Mouse (Mus musculus) heart, embryonic 16.5 days (tissue): ENCODE results near the gene P2rx6. TPM values are rescaled to one million over a fixed set of nuclear protein-coding genes. Genes with fewer than 3 reads are reported as not detected.

Experiments used
- ATAC-seq: fragments of 200-750 bp; cut with Nextera tagmentation; replicated peaks from 2 replicates; pipeline ENCODE4 v1.8.0; 2017; ENCODE audit warnings: moderate number of reproducible peaks; ENCODE audit not compliant: insufficient read depth, low FRiP score; ENCODE audit errors: extremely low read depth
- H3K27ac ChIP-seq: fragments of 300-500 bp; sonication (generic); 2 replicates; pipeline ENCODE4 v1.5.1; 2014; ENCODE audit warnings: mild to moderate bottlenecking, low read length, control low read depth, moderate library complexity
- H3K27me3 ChIP-seq: fragments of 300-500 bp; sonication (generic); 2 replicates; pipeline ENCODE4 v1.6.1; 2014; ENCODE audit warnings: low read length, mixed read lengths; ENCODE audit not compliant: control insufficient read depth, insufficient read depth
- H3K36me3 ChIP-seq: fragments of 300-500 bp; sonication (generic); 2 replicates; pipeline ENCODE4 v1.6.1; 2014; ENCODE audit not compliant: control insufficient read depth, insufficient read depth
- H3K4me1 ChIP-seq: fragments of 300-500 bp; sonication (generic); 2 replicates; pipeline ENCODE4 v1.6.1; 2014; ENCODE audit warnings: low read length, mixed read lengths; ENCODE audit not compliant: control insufficient read depth, insufficient read depth
- H3K4me2 ChIP-seq: fragments of 300-500 bp; sonication (generic); 2 replicates; pipeline ENCODE4 v1.6.1; 2014; ENCODE audit warnings: low read depth, mild to moderate bottlenecking, control low read depth, low read length
- H3K4me3 ChIP-seq: fragments of 300-500 bp; sonication (generic); 2 replicates; pipeline ENCODE4 v1.5.1; 2014; ENCODE audit warnings: mild to moderate bottlenecking, control low read depth, low read length
- H3K9ac ChIP-seq: fragments of 300-500 bp; sonication (generic); 2 replicates; pipeline ENCODE4 v1.6.1; 2014; ENCODE audit warnings: low read length, control low read depth
- H3K9me3 ChIP-seq: fragments of 300-500 bp; sonication (generic); replicated peaks from 2 replicates; pipeline ENCODE4 v1.6.1; 2016; ENCODE audit warnings: low read length; ENCODE audit not compliant: control insufficient read depth
- WGBS: fragments of 180-500 bp; shearing (Covaris S2); extraction: QIAGEN DNeasy Blood & Tissue Kit; methylation state at CpG from one replicate; pipeline ENCODE4 v1.1.7; 2014; 5-methylcytosine and 5-hydroxymethylcytosine counted together
- polyA plus RNA-seq: library from polyadenylated mRNA; unstranded; fragments of >200 nt; fragmentation: Nextera tagmentation; extraction: Ambion mirVana; gene quantifications from 2 replicates; pipeline ENCODE4 v1.2.1, GENCODE M21; 2015

The P2rx6 gene
- polyA plus RNA-seq, 1 experiment from 2014 or later: 0.58 TPM

DNA sequence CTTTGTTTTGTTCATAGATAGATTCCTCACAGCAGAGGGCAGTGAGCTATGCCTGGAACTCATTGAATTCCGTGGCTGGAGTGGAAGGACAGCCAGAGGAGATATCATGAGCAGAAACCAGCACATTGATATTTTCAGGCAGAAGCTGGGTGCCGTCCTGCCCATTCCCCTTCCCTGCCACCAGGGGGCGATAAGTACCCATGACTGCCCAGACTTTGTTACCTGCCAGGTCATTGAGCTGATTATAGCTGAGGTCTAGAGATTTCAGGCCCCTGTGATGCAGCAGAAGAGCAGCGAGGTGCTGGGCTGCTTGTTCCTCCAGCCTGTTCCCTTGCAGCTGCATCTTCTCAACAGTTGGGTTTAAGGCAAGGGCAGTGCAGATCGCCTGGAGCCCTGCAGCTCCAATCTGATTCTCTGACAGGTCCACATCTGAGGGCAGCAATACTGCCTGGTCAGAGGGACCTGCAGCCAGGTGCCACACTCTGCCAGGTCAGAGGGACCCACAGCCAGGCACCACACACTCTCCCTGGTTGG is 3.7 kb upstream of the P2rx6 start:
- peaks cover 39% of the 10 kb centered on the region for H3K4me1 ChIP-seq
- peak overlapping the region; percentile 3; the same call in 1 of the 2 replicates for H3K4me2 ChIP-seq
- no peak overlapping the region for H3K27ac ChIP-seq
- H3K36me3 ChIP-seq: no peaks in the 10 kb centered on the region
- H3K27me3 ChIP-seq: peaks cover 6% of the 10 kb centered on the region; the same call in 1 of the 2 replicates
- no peak for ATAC-seq
- no peak overlapping the region for H3K9ac ChIP-seq
- 2% methylated on average over 5 of the region's 5 CpGs for WGBS
- no peak overlapping the region for H3K4me3 ChIP-seq
- H3K9me3 ChIP-seq: no peaks in the 10 kb centered on the region

DNA sequence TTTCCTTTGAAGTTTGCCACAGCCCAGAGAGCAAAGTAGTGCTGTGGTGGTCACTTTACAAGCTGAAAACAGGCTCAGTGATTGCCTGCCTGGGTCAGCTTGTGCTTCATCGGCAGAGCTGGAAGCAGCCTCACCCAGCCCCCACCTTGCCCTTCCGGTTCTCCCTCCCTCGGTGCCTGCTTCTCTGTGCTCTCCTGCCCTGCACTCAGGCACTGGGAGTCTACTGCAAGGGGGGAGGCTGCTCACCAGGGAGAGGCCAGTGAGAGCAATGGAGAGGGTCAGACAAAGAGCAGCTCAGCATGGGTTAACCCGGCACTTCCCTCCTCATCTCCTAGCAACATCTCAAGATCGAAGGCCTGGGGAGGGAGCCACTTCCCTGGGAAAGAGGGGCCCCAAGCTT is 2.9 kb upstream of the P2rx6 start:
- WGBS: 2% methylated on average over 5 of the region's 5 CpGs
- H3K9me3 ChIP-seq: no peaks in the 10 kb centered on the region
- H3K27ac ChIP-seq: no peak overlapping the region
- no peaks in the 10 kb centered on the region for H3K36me3 ChIP-seq
- ATAC-seq: 0 out of 2 replicates have a peak, but pooled peaks have one; percentile 7
- peaks cover 36% of the 10 kb centered on the region for H3K4me1 ChIP-seq
- no peak overlapping the region for H3K4me3 ChIP-seq
- peak overlapping the region; percentile 3 for H3K4me2 ChIP-seq
- no peak overlapping the region; the same call in 1 of the 2 replicates for H3K9ac ChIP-seq
- peaks cover 7% of the 10 kb centered on the region; the same call in 1 of the 2 replicates for H3K27me3 ChIP-seq

DNA sequence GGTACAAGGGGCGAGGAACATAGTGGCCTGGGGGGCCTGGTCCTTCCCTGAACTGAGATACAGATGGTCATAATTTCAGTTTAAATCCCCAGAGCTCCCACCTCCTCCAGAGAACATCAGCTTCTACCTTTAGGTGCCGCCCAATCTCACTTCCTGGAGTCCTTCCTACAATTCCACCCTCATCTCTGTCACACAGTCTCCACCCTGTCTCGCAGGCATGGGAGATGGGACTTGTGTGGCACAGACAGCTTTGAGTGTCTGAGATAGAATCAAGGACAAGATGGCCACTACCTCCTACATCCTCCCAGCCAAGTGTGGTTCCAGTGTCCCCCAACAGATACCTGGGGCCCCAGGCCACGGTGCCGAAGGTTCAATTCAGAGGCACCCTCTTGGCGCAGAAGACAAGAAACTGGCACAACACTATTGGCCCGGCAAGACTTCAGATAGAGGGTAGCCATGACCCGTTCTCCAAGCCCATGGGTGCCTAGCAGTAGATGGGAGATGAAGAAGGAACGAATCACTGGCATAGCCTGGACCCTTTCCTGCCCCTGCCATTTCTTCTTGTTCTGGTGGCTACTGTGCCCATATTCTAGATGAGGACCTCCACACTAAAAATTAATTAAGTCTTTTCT is 2.2 kb upstream of the P2rx6 start:
- Histone ChIP-seq H3K4me2 (0 out of 2 replicates have a peak overlapping the region, but pooled peaks have one; percentile 3), H3K4me3 (no peak overlapping the region), H3K9ac (no peak overlapping the region), H3K9me3 (no peaks in the 10 kb centered on the region), H3K27ac (no peak overlapping the region), H3K36me3 (no peaks in the 10 kb centered on the region), H3K4me1 (peaks cover 30% of the 10 kb centered on the region), H3K27me3 (peaks cover 7% of the 10 kb centered on the region; the same call in 1 of the 2 replicates)
- 72% methylated on average over 9 of the region's 9 CpGs for WGBS
- no peak for ATAC-seq

DNA sequence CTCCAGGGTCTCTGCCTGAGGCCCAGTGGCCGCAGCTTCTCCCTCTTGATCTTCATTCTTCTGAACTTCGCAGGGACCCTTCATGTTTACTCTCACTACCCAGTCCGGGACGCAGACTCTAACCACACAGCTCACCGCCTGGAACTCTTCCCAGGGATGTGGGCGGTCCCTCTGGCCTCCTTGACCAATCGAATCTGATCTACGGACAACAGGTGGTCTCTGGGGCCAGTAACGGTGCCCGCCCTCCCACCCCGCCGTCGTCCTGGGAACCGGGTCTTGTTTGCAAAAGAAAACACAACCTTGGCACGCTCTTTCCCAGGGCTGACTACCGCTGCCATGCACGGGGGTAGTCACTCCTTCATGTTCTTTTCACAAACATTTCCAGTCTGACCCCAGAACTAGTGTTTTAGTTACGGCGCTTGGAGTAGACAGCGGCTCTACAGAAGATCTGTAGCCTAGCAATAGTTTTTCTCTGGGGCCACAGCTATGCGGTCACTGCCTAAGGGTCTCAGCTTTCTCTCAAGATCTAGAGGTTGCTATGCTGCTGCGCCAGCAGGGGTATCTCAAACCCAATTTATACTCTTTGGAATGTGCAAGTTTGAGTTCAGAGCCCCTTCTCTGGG is 446 bp upstream of the P2rx6 start, which contains the start of gene Lrrc74b:
Gene Lrrc74b, minus strand, starts transcription at position 120 of the 623 bp plus-strand sequence.
- Histone ChIP-seq H3K9ac (peak within 1 kb of the TSS; percentile 58), H3K27ac (peak within 1 kb of the TSS; percentile 53), H3K4me3 (peak within 1 kb of the TSS; percentile 50), H3K4me2 (peak within 1 kb of the TSS; percentile 81), H3K27me3 (peaks cover 7% of the 10 kb centered on the region), H3K9me3 (no peaks in the 10 kb centered on the region), H3K4me1 (peaks cover 21% of the 10 kb centered on the region), H3K36me3 (no peaks in the 10 kb centered on the region)
- 2% methylated on average over 22 of the region's 22 CpGs for WGBS
- peak; percentile 79 for ATAC-seq

DNA sequence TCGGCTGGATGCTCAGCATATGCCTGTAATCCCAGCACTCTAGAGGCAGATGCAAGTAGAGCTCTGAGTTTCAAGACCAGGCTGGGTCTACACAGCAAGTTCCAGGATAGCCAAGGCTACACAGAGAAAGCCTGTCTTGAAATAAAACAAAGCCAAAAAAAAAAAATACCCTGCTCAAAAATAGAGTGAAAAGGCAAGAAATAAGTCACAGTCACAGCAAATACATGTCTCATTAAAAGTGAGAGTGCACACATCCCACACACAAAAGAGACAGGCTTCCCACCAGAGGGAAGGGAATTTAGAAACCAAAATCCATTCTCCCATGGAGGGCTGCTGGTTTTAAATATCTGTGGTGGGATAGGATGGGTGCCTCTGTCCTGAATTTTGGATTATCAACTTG is 1.9 kb downstream of the P2rx6 start:
- ATAC-seq: no peak
- Histone ChIP-seq H3K36me3 (no peaks in the 10 kb centered on the region), H3K4me2 (no peak overlapping the region), H3K27me3 (peaks cover 13% of the 10 kb centered on the region), H3K9me3 (no peaks in the 10 kb centered on the region), H3K4me3 (no peak overlapping the region), H3K27ac (no peak overlapping the region), H3K9ac (no peak overlapping the region), H3K4me1 (peaks cover 13% of the 10 kb centered on the region)
- WGBS: 48% methylated on average over 1 of the region's 1 CpGs

DNA sequence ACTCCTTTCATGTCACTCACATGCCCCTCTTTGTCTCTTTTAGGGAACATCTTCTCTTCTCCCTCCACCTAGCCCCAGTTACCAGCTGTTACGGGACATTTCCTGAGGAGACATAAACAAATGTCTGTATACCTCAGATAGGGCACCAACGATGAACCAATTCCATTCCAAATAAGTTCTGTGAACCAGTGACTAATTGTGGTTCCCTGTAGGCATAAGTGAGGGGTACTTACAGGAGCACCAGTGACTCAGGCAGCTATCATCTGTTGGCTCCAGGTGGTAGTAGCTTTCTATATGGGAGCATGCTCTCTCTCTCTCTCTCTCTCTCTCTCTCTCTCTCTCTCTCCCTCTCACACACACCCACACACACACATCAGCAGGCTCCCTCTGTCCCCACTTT is 2.5 kb downstream of the P2rx6 start:
- peaks cover 11% of the 10 kb centered on the region for H3K4me1 ChIP-seq
- H3K9me3 ChIP-seq: no peaks in the 10 kb centered on the region
- no peak overlapping the region for H3K9ac ChIP-seq
- ATAC-seq: no peak
- 47% methylated on average over 2 of the region's 2 CpGs for WGBS
- peaks cover 13% of the 10 kb centered on the region for H3K27me3 ChIP-seq
- H3K4me2 ChIP-seq: no peak overlapping the region
- H3K4me3 ChIP-seq: no peak overlapping the region
- H3K36me3 ChIP-seq: no peaks in the 10 kb centered on the region
- H3K27ac ChIP-seq: no peak overlapping the region

DNA sequence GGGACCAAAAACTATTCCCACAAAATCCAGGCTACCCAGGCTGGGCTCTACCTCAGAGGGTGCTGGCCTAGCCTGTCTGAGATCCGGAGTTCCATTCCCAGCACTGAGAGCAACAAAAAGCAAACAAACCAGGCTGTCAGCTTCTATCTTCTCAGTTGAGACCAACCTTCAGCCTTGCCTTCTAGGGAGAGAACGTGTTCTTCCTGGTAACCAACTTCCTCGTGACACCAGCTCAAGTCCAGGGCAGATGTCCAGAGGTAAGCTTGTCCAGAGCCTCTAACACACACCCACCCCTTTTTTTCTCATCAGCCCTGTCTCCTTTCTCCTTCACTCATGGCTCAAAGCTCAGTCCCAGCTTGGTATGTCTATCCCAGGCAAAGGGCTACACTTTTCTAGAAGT is 3.1 kb downstream of the P2rx6 start:
- Histone ChIP-seq H3K27ac (no peak overlapping the region), H3K27me3 (peaks cover 13% of the 10 kb centered on the region), H3K4me1 (peaks cover 11% of the 10 kb centered on the region), H3K9ac (no peak overlapping the region), H3K36me3 (no peaks in the 10 kb centered on the region), H3K4me3 (no peak overlapping the region), H3K4me2 (no peak overlapping the region), H3K9me3 (no peaks in the 10 kb centered on the region)
- no peak for ATAC-seq
- 52% methylated on average over 3 of the region's 3 CpGs for WGBS

DNA sequence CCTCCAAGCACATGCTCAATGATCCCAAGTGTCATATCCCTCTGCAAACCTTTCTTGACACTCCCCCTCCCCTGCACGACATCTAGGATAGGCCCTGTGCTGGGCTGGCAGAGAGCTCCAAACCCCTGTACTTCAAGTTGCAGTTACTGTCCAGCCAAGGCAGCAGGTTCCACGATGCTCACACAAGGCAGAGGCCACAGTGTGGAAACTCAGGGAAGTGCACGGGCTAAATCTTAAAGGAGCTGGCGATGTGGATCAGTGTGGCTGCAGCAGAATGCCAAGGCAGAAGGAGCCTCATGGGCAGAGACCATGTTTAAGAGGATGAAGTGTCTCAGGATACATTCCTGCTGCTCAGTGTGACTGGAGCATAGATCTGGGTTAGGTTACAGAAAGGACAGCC is 4.5 kb downstream of the P2rx6 start:
- ATAC-seq: no peak
- H3K4me2 ChIP-seq: no peak overlapping the region
- H3K9me3 ChIP-seq: no peaks in the 10 kb centered on the region
- no peak overlapping the region for H3K4me3 ChIP-seq
- H3K4me1 ChIP-seq: peaks cover 8% of the 10 kb centered on the region
- H3K36me3 ChIP-seq: no peaks in the 10 kb centered on the region
- H3K27ac ChIP-seq: no peak overlapping the region
- WGBS: 15% methylated on average over 4 of the region's 4 CpGs
- H3K27me3 ChIP-seq: peaks cover 13% of the 10 kb centered on the region
- no peak overlapping the region for H3K9ac ChIP-seq
